ENCODE assay signal across 8 mouse cellular contexts in genomic region chr3:95929581-95930470, GRCm38 (mm10). TPM values are rescaled to one million over a fixed set of nuclear protein-coding genes. Genes with fewer than 3 reads are reported as not detected.
DNase-seq lines count a peak whose midpoint lies in the region; ATAC-seq and TF ChIP-seq lines count a peak whose summit lies in the region.

No protein-coding gene starts in this region.

- under 1% methylated on average over 100 of the region's 105 CpGs for WGBS in forebrain, embryonic 11.5 days
- under 1% methylated on average over 105 of the region's 105 CpGs for WGBS in hindbrain, embryonic 10.5 days
- under 1% methylated on average over 105 of the region's 105 CpGs for WGBS in midbrain, embryonic 15.5 days

- peak; percentile 36 for DNase-seq in cerebellum, adult 11 months
- DNase-seq in brain, embryonic 14.5 days (ENCODE audit: low read depth), result peak; percentile 64
- DNase-seq in forebrain, embryonic 11.5 days (ENCODE audit: low spot score), result peak; percentile 84
- peak; percentile 67 for DNase-seq in hindbrain, embryonic 10.5 days (ENCODE audit: low spot score)
- DNase-seq in liver, result peak; percentile 75
- peak; percentile 38 to 44 for DNase-seq in spleen, postnatal 36 days (ENCODE audit: low spot score in 2 of 2)

- peak overlapping the region; percentile 97 for H3K4me3 ChIP-seq in forebrain, embryonic 11.5 days (ENCODE audit: low read depth, low read length)
- H3K4me3 ChIP-seq in hindbrain, embryonic 10.5 days, result peak overlapping the region; percentile 97
- peak overlapping the region; percentile 77 for H3K4me3 ChIP-seq in midbrain, embryonic 15.5 days

- peak overlapping the region; percentile 99 for H3K9ac ChIP-seq in forebrain, embryonic 11.5 days (ENCODE audit: low read length)
- H3K9ac ChIP-seq in midbrain, embryonic 15.5 days, result peak overlapping the region; percentile 52

- peaks cover 7% of the 10 kb centered on the region; the same call in 1 of the 2 replicates for H3K36me3 ChIP-seq in forebrain, embryonic 11.5 days (ENCODE audit: control insufficient read depth, insufficient read depth, low read length)
- H3K36me3 ChIP-seq in hindbrain, embryonic 10.5 days, result peaks cover 28% of the 10 kb centered on the region
- no peaks in the 10 kb centered on the region for H3K36me3 ChIP-seq in midbrain, embryonic 15.5 days (replicated peaks)

- ATAC-seq in cerebellum, adult (ENCODE audit: insufficient number of reproducible peaks, low FRiP score, low TSS enrichment), result no peak
- peak; percentile 42 for ATAC-seq in forebrain, embryonic 11.5 days (replicated peaks; ENCODE audit: low FRiP score)
- ATAC-seq in midbrain, embryonic 15.5 days (replicated peaks), result peak; percentile 59

- H3K9me3 ChIP-seq in forebrain, embryonic 11.5 days (ENCODE audit: control insufficient read depth, low read length), result no peaks in the 10 kb centered on the region
- H3K9me3 ChIP-seq in hindbrain, embryonic 10.5 days, result no peaks in the 10 kb centered on the region
- no peaks in the 10 kb centered on the region for H3K9me3 ChIP-seq in midbrain, embryonic 15.5 days

- TF ChIP-seq POLR2A in brain, embryonic 14.5 days (IDR thresholded peaks at IDR 0.05; ENCODE audit: borderline replicate concordance, extremely low read depth, insufficient read depth, insufficient read length, poor library complexity, severe bottlenecking), result no peak

- peak overlapping the region; percentile 55 for H3K4me2 ChIP-seq in forebrain, embryonic 11.5 days (ENCODE audit: low read depth, low read length, severe bottlenecking)
- H3K4me2 ChIP-seq in midbrain, embryonic 15.5 days, result peak overlapping the region; percentile 55

- H3K27ac ChIP-seq in forebrain, embryonic 11.5 days (ENCODE audit: low read depth, low read length), result peak overlapping the region; percentile 91
- H3K27ac ChIP-seq in hindbrain, embryonic 10.5 days, result peak overlapping the region; percentile 99
- H3K27ac ChIP-seq in midbrain, embryonic 15.5 days, result peak overlapping the region; percentile 78

- TF ChIP-seq CTCF in brain, embryonic 14.5 days (IDR thresholded peaks at IDR 0.05; ENCODE audit: borderline replicate concordance, extremely low read depth, insufficient read depth, insufficient read length), result no peak

- no peaks in the 10 kb centered on the region for H3K27me3 ChIP-seq in forebrain, embryonic 11.5 days (ENCODE audit: control insufficient read depth, insufficient read depth, low read length)
- no peaks in the 10 kb centered on the region for H3K27me3 ChIP-seq in hindbrain, embryonic 10.5 days (ENCODE audit: insufficient read depth, poor library complexity, severe bottlenecking)
- H3K27me3 ChIP-seq in midbrain, embryonic 15.5 days (replicated peaks), result no peaks in the 10 kb centered on the region

- no peaks in the 10 kb centered on the region; the same call in 1 of the 2 replicates for H3K4me1 ChIP-seq in forebrain, embryonic 11.5 days (replicated peaks; ENCODE audit: control insufficient read depth, insufficient read depth, low read length)
- H3K4me1 ChIP-seq in hindbrain, embryonic 10.5 days (replicated peaks), result peaks cover 22% of the 10 kb centered on the region
- H3K4me1 ChIP-seq in midbrain, embryonic 15.5 days, result peaks cover 12% of the 10 kb centered on the region

RNA-seq across cellular contexts. Expression of gene Anp32e, which starts 0.8 kb away (rescaled TPM):
- 98.6 and 107 TPM in 2 replicates for polyA plus RNA-seq in brain, embryonic 14.5 days (2012; rRNA removed)
- 157 and 167 TPM in 2 replicates for polyA plus RNA-seq in forebrain, embryonic 11.5 days (2014; fragmentation: Nextera tagmentation; extraction: Ambion mirVana)
- 266 and 352 TPM in 2 replicates for polyA plus RNA-seq in hindbrain, embryonic 10.5 days (2016; fragmentation: Nextera tagmentation; extraction: Ambion mirVana)
- polyA plus RNA-seq in midbrain, embryonic 15.5 days (2015; fragmentation: Nextera tagmentation; extraction: Ambion mirVana), result 116 and 123 TPM in 2 replicates

RNA-seq across cellular contexts. Expression of gene Car14, which starts 25.3 kb away (rescaled TPM):
- 8.6 and 9.4 TPM in 2 replicates for polyA plus RNA-seq in brain, embryonic 14.5 days (2012; rRNA removed)
- 49.4 and 53.6 TPM in 2 replicates for polyA plus RNA-seq in forebrain, embryonic 11.5 days (2014; fragmentation: Nextera tagmentation; extraction: Ambion mirVana)
- polyA plus RNA-seq in hindbrain, embryonic 10.5 days (2016; fragmentation: Nextera tagmentation; extraction: Ambion mirVana), result 50.1 and 69.4 TPM in 2 replicates
- polyA plus RNA-seq in midbrain, embryonic 15.5 days (2015; fragmentation: Nextera tagmentation; extraction: Ambion mirVana), result 10.6 and 11.1 TPM in 2 replicates

RNA-seq across cellular contexts. Expression of gene Aph1a, which starts 36.1 kb away (rescaled TPM):
- 102 and 129 TPM in 2 replicates for polyA plus RNA-seq in brain, embryonic 14.5 days (2012; rRNA removed)
- polyA plus RNA-seq in forebrain, embryonic 11.5 days (2014; fragmentation: Nextera tagmentation; extraction: Ambion mirVana), result 29.7 and 33.3 TPM in 2 replicates
- 33.9 and 35.8 TPM in 2 replicates for polyA plus RNA-seq in hindbrain, embryonic 10.5 days (2016; fragmentation: Nextera tagmentation; extraction: Ambion mirVana)
- 34.3 and 36.1 TPM in 2 replicates for polyA plus RNA-seq in midbrain, embryonic 15.5 days (2015; fragmentation: Nextera tagmentation; extraction: Ambion mirVana)

RNA-seq across cellular contexts. Expression of gene BC028528, which starts 38.0 kb away (rescaled TPM):
- 11.4 and 12.1 TPM in 2 replicates for polyA plus RNA-seq in brain, embryonic 14.5 days (2012; rRNA removed)
- 7.5 and 10.3 TPM in 2 replicates for polyA plus RNA-seq in forebrain, embryonic 11.5 days (2014; fragmentation: Nextera tagmentation; extraction: Ambion mirVana)
- 12.3 and 12.7 TPM in 2 replicates for polyA plus RNA-seq in hindbrain, embryonic 10.5 days (2016; fragmentation: Nextera tagmentation; extraction: Ambion mirVana)
- polyA plus RNA-seq in midbrain, embryonic 15.5 days (2015; fragmentation: Nextera tagmentation; extraction: Ambion mirVana), result 18.8 and 22.2 TPM in 2 replicates

RNA-seq across cellular contexts. Expression of gene Ciart, which starts 47.8 kb away (rescaled TPM):
- 3.7 and 3.8 TPM in 2 replicates for polyA plus RNA-seq in brain, embryonic 14.5 days (2012; rRNA removed)
- polyA plus RNA-seq in forebrain, embryonic 11.5 days (2014; fragmentation: Nextera tagmentation; extraction: Ambion mirVana), result 5.8 and 7.7 TPM in 2 replicates
- polyA plus RNA-seq in hindbrain, embryonic 10.5 days (2016; fragmentation: Nextera tagmentation; extraction: Ambion mirVana), result 9.5 and 13.6 TPM in 2 replicates
- polyA plus RNA-seq in midbrain, embryonic 15.5 days (2015; fragmentation: Nextera tagmentation; extraction: Ambion mirVana), result 5.0 and 5.3 TPM in 2 replicates
